Mouse (Mus musculus) forebrain, postnatal 0 days (tissue): ENCODE results near the gene Krtap4-16. TPM values are rescaled to one million over a fixed set of nuclear protein-coding genes. Genes with fewer than 3 reads are reported as not detected.
A peak's percentile ranks its signal among the peaks of the same experiment; 100 is the strongest.
"Not testable (repeated sequence)": the region's sequence is repeated elsewhere in the genome, so short reads cannot be mapped to it uniquely, and the experiment has no call there.

ENCODE experiments used
- ATAC-seq: fragments of 200-750 bp; cut with Nextera tagmentation; 2 replicates; pipeline ENCODE4 v1.8.0; 2017; ENCODE audit warnings: mild to moderate bottlenecking, moderate library complexity
- DNase-seq: peaks from one replicate; pipeline ENCODE4 v3.0.0-alpha.2; 2015
- H3K27ac ChIP-seq: fragments of 300-500 bp; sonication (generic); 2 replicates; pipeline ENCODE4 v1.5.1; 2014; ENCODE audit warnings: low read depth, mild to moderate bottlenecking, antibody characterized with exemption, low read length, moderate library complexity, mixed read lengths
- H3K27me3 ChIP-seq: fragments of 300-500 bp; sonication (generic); 2 replicates; pipeline ENCODE4 v1.6.1; 2014; ENCODE audit warnings: mild to moderate bottlenecking, low read length, mixed read lengths; ENCODE audit not compliant: insufficient read depth
- H3K36me3 ChIP-seq: fragments of 300-500 bp; sonication (generic); 2 replicates; pipeline ENCODE4 v1.6.1; 2014; ENCODE audit warnings: mild to moderate bottlenecking, moderate library complexity; ENCODE audit not compliant: insufficient read depth
- H3K4me1 ChIP-seq: fragments of 300-500 bp; sonication (generic); 2 replicates; pipeline ENCODE4 v1.6.1; 2014; ENCODE audit warnings: antibody characterized with exemption; ENCODE audit not compliant: insufficient read depth
- H3K4me2 ChIP-seq: fragments of 300-500 bp; sonication (generic); 2 replicates; pipeline ENCODE4 v1.6.1; 2014; ENCODE audit warnings: low read depth, mild to moderate bottlenecking, moderate library complexity
- H3K4me3 ChIP-seq: fragments of 300-500 bp; sonication (generic); 2 replicates; pipeline ENCODE4 v1.5.1; 2014; ENCODE audit warnings: low read depth, low read length, mixed read lengths
- H3K9ac ChIP-seq: fragments of 300-500 bp; sonication (generic); 2 replicates; pipeline ENCODE4 v1.6.1; 2014; ENCODE audit warnings: mild to moderate bottlenecking
- H3K9me3 ChIP-seq: fragments of 300-500 bp; sonication (generic); 2 replicates; pipeline ENCODE4 v1.6.1; 2016; ENCODE audit warnings: low read length
- CTCF ChIP-seq: sonication (generic); IDR thresholded peaks from 2 replicates; pipeline ENCODE4 v1.5.1; 2016; ENCODE audit warnings: antibody characterized with exemption, control low read depth, low read depth
- WGBS: fragments of 180-500 bp; shearing (Covaris S2); extraction: QIAGEN DNeasy Blood & Tissue Kit; methylation state at CpG from one replicate; pipeline ENCODE4 v1.1.7; 2014; 5-methylcytosine and 5-hydroxymethylcytosine counted together
- polyA plus RNA-seq: library from polyadenylated mRNA; unstranded; fragments of >200 nt; fragmentation: Nextera tagmentation; extraction: Ambion mirVana; gene quantifications from 2 replicates; pipeline ENCODE4 v1.2.1, GENCODE M21; 2015
- total RNA-seq: library from RNA; depleted of rRNA; stranded (reverse); fragments of >200 nt; gene quantifications from 2 replicates; pipeline ENCODE4 v1.2.3, GENCODE M21; 2014; rRNA removed

Gene Krtap4-16
- total RNA-seq (not detected in 2 replicates), polyA plus RNA-seq (not detected in 2 replicates)

DNA sequence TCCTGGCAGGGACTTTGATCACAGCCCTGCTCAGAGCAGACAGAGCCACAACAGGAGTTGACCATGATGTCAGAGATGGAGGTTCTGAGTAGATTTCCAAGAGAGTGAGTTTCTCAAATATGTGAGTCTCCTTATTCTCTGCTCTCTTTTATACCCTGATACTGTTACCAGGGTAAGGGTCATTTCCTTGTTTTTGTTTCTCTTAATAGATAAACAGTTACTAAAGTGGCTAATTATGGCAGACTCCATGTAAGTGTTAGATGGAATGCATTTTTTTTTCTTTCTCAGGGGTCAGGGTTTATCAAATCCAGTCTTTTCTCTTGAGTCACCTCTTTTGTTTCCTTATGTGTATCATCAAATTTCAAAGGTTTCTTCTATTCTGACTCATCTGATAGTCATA, at the start of gene Krtap4-16:
Gene Krtap4-16, minus strand, starts transcription at position 101 of the 400 bp plus-strand sequence.
- no peaks in the 10 kb centered on the region for H3K27me3 ChIP-seq
- H3K9ac ChIP-seq = no peak within 1 kb of the TSS
- no peak within 1 kb of the TSS for H3K4me3 ChIP-seq
- ATAC-seq = no peak
- 0 out of 2 replicates have a peak, but pooled peaks cover 2% of the 10 kb centered on the region for H3K4me1 ChIP-seq
- H3K9me3 ChIP-seq = no peaks in the 10 kb centered on the region
- DNase-seq = no peak
- H3K36me3 ChIP-seq = no peaks in the 10 kb centered on the region
- no peak for TF ChIP-seq CTCF
- no peak within 1 kb of the TSS for H3K4me2 ChIP-seq
- H3K27ac ChIP-seq = no peak within 1 kb of the TSS

DNA sequence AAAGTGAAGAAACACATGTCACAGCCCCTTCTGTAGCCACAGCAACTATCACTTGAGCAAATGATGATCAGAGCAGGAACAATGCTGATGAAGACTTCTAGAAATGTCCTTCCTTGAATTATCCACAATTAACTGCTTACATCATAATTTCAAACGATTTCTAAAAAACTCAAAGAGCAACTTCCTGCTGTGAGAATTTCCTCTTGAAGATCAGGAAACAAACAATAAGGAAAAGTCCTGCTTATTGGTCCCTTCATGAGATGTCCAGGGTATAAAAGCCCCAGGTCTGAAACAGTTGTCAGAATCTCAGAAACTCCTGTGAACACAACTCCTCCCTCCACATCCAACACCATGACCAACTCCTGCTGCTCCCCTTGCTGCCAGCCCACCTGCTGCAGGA, 27.5 kb upstream of the Krtap4-16 start, which contains the start of gene Gm11567:
Gene Gm11567, plus strand, starts transcription at position 301 of the 400 bp plus-strand sequence.
- H3K4me2 ChIP-seq, H3K36me3 ChIP-seq, H3K4me1 ChIP-seq, H3K9ac ChIP-seq, H3K9me3 ChIP-seq, H3K27ac ChIP-seq, H3K4me3 ChIP-seq, ATAC-seq, DNase-seq, H3K27me3 ChIP-seq: not testable (repeated sequence)
- 49% methylated on average over 1 of the region's 1 CpGs for WGBS

DNA sequence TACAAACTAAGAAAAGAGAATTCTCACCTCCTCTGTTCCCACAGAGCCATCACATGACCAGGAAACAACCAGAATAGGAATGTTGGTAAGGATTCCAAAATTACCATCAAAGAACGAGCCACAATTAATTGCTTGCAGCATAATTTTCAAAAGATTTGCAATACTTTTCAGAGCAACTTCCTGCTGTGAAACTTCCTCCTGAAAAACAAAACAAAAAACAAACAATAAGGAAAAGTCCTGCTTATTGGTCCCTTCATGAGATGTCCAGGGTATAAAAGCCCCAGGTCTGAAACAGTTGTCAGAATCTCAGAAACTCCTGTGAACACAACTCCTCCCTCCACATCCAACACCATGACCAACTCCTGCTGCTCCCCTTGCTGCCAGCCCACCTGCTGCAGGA, 21.7 kb upstream of the Krtap4-16 start, which contains the start of gene Krtap9-1:
Gene Krtap9-1, plus strand, starts transcription at position 301 of the 400 bp plus-strand sequence.
- 57% methylated on average over 1 of the region's 1 CpGs for WGBS
- not testable (repeated sequence) for ATAC-seq, H3K9ac ChIP-seq

DNA sequence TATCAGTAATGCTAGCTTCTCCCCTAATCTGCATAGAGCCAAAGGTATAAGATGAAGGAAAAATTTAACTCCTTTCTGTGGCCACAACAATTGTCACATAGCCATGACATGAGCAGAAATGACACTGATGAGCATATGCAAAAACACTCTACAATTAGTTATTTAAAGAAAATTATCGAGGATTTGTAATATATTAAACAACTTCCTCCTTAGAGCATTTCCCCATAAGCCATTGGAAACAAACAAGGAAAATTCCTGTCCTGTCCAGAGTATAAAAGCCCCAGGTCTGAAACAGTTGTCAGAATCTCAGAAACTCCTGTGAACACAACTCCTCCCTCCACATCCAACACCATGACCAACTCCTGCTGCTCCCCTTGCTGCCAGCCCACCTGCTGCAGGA, 12.8 kb upstream of the Krtap4-16 start, which contains the start of gene Gm11559:
Gene Gm11559, plus strand, starts transcription at position 301 of the 400 bp plus-strand sequence.
- H3K9me3 ChIP-seq, H3K36me3 ChIP-seq, DNase-seq, H3K9ac ChIP-seq, H3K4me3 ChIP-seq, ATAC-seq, H3K27ac ChIP-seq, H3K4me1 ChIP-seq, H3K27me3 ChIP-seq, H3K4me2 ChIP-seq: not testable (repeated sequence)
- WGBS = 63% methylated on average over 1 of the region's 1 CpGs

More for the DNA sequence above, 21.7 kb upstream of the Krtap4-16 start, which contains the start of gene Krtap9-1:
- H3K27ac ChIP-seq, DNase-seq, H3K36me3 ChIP-seq, H3K27me3 ChIP-seq, H3K4me2 ChIP-seq, H3K4me1 ChIP-seq, H3K4me3 ChIP-seq, H3K9me3 ChIP-seq: not testable (repeated sequence)

DNA sequence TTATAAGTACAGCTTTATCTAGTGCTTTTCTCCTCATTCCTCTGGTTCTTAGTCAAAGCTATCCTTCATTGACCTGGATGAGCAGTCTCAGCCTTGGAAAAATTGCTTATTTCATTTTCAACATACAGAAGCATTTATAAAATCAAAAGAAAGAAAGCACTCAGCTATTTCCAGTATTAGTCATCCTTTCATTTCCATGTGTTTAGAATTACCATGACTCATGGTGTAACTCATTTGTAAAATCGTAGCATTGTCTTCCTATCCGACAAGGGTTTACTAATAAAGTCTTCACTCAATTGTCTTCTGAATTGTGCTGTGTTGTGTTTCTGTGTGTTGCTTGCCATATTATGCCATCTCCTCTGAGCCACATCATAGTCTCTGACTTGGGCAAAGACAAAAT, 7.4 kb upstream of the Krtap4-16 start:
- Histone ChIP-seq H3K9me3 (no peaks in the 10 kb centered on the region), H3K36me3 (no peaks in the 10 kb centered on the region), H3K4me3 (no peak overlapping the region), H3K4me1 (0 out of 2 replicates have a peak, but pooled peaks cover 2% of the 10 kb centered on the region), H3K9ac (no peak overlapping the region), H3K27me3 (no peaks in the 10 kb centered on the region), H3K27ac (no peak overlapping the region), H3K4me2 (no peak overlapping the region)
- no peak for DNase-seq
- no peak for TF ChIP-seq CTCF
- ATAC-seq = no peak
- 65% methylated on average over 2 of the region's 2 CpGs for WGBS

DNA sequence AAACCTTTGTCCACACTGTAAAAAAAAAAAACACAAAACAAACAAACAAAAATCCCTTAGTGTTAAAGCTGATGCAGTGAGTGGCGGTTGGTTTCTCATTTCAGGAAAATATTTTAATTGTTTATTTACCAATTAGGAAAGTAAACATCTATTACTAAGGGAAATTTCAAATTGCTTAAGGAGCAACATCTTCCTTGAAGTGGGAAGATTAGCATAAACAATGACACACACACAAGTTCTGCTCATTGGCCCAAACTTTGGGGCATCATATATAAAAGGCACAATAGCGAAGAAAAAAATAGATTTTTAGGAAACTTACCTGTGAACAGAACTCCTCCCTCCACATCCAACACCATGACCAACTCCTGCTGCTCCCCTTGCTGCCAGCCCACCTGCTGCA, 6.2 kb upstream of the Krtap4-16 start, which contains the start of gene Gm11568:
Gene Gm11568, plus strand, starts transcription at position 301 of the 400 bp plus-strand sequence.
- Histone ChIP-seq H3K9me3 (no peaks in the 10 kb centered on the region), H3K9ac (no peak within 1 kb of the TSS), H3K27me3 (no peaks in the 10 kb centered on the region), H3K36me3 (no peaks in the 10 kb centered on the region), H3K4me2 (no peak within 1 kb of the TSS), H3K27ac (no peak within 1 kb of the TSS), H3K4me3 (no peak within 1 kb of the TSS), H3K4me1 (0 out of 2 replicates have a peak, but pooled peaks cover 2% of the 10 kb centered on the region)
- ATAC-seq (no peak), DNase-seq (no peak)
- 89% methylated on average over 2 of the region's 2 CpGs for WGBS
- TF ChIP-seq CTCF = no peak

DNA sequence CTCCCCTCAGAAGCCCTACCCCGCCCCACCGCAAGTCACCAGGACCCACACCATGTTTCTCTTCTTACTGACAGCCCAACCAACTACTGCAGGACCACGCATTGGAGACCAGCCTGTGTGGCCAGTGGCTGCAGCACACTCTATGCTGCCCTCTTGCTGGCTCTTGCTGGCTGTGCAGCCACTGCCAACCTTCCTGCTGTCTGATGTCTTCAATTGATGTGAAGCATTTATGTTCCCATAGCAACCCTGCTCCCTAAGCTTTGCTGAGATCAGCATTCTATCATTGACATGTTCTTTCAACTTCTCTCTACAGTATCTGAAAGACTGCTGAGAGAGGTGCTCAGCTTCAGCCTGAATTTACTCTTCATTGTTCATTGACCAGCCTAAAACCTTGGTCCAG, 2.7 kb upstream of the Krtap4-16 start:
- H3K4me1 ChIP-seq = 0 out of 2 replicates have a peak, but pooled peaks cover 2% of the 10 kb centered on the region
- no peak overlapping the region for H3K27ac ChIP-seq
- H3K4me3 ChIP-seq = no peak overlapping the region
- no peak overlapping the region for H3K4me2 ChIP-seq
- no peak overlapping the region for H3K9ac ChIP-seq
- 60% methylated on average over 3 of the region's 3 CpGs for WGBS
- no peaks in the 10 kb centered on the region for H3K9me3 ChIP-seq
- H3K36me3 ChIP-seq = no peaks in the 10 kb centered on the region
- TF ChIP-seq CTCF = peak; percentile 57
- DNase-seq (peak; percentile 36), ATAC-seq (peak; percentile 48; the same call in 1 of the 2 replicates)
- no peaks in the 10 kb centered on the region for H3K27me3 ChIP-seq
